Mouse (Mus musculus) olfactory bulb, adult 2 months (tissue): ENCODE results near the gene Mlxip. TPM values are rescaled to one million over a fixed set of nuclear protein-coding genes. Genes with fewer than 3 reads are reported as not detected.
A peak's percentile ranks its signal among the peaks of the same experiment; 100 is the strongest.

Experiments used
- H3K27ac ChIP-seq: fragments of 200-500 bp; 2 replicates; pipeline ENCODE4 v1.5.1; 2012; ENCODE audit warnings: low read depth, low read length; ENCODE audit not compliant: insufficient read depth
- H3K4me1 ChIP-seq: fragments of 200-500 bp; 2 replicates; pipeline ENCODE4 v1.6.1; 2012; ENCODE audit warnings: low read length; ENCODE audit not compliant: control insufficient read depth, insufficient read depth
- H3K4me3 ChIP-seq: fragments of 200-500 bp; 2 replicates; pipeline ENCODE4 v1.5.1; 2012; ENCODE audit warnings: mild to moderate bottlenecking, low read depth, low read length, moderate library complexity; ENCODE audit not compliant: insufficient read depth
- CTCF ChIP-seq: fragments of 200-500 bp; IDR thresholded peaks from 2 replicates; pipeline ENCODE4 v1.5.1; 2012; ENCODE audit warnings: low read depth, mild to moderate bottlenecking, low read length, moderate library complexity; ENCODE audit not compliant: insufficient read depth
- POLR2A ChIP-seq: fragments of 200-500 bp; IDR thresholded peaks from 2 replicates; pipeline ENCODE4 v1.6.1; 2012; ENCODE audit warnings: mild to moderate bottlenecking, low read depth, low read length, moderate library complexity; ENCODE audit not compliant: insufficient read depth
- WGBS: fragments of 180-500 bp; shearing (Covaris S2); methylation state at CpG from one replicate; pipeline ENCODE4 v1.1.7; 2018; 5-methylcytosine and 5-hydroxymethylcytosine counted together
- polyA plus RNA-seq: library from polyadenylated mRNA; stranded (reverse); fragments of >200 nt; gene quantifications from 2 replicates; pipeline ENCODE4 v1.2.4, GENCODE M21; 2012; ENCODE audit warnings: low replicate concordance; ENCODE audit not compliant: missing spikeins, insufficient read depth, insufficient read length

Mlxip gene
- polyA plus RNA-seq, 1 experiment = not detected

- TF ChIP-seq CTCF (no peak), POLR2A (no peak)
- no peak overlapping the region for H3K27ac ChIP-seq
- WGBS = 63% methylated on average over 2 of the region's 2 CpGs
- no peak overlapping the region for H3K4me3 ChIP-seq
- peaks cover 10% of the 10 kb centered on the region for H3K4me1 ChIP-seq
Observed at GRCm38 (mm10) chr5:123413866-123414363, 19.3 kb downstream of the Mlxip start.

- Histone ChIP-seq H3K27ac (no peak overlapping the region), H3K4me1 (peaks cover 10% of the 10 kb centered on the region), H3K4me3 (no peak overlapping the region)
- WGBS = 87% methylated on average over 3 of the region's 3 CpGs
- TF ChIP-seq POLR2A (no peak), CTCF (no peak)
Observed at GRCm38 (mm10) chr5:123416149-123416548, 21.6 kb downstream of the Mlxip start.

DNA sequence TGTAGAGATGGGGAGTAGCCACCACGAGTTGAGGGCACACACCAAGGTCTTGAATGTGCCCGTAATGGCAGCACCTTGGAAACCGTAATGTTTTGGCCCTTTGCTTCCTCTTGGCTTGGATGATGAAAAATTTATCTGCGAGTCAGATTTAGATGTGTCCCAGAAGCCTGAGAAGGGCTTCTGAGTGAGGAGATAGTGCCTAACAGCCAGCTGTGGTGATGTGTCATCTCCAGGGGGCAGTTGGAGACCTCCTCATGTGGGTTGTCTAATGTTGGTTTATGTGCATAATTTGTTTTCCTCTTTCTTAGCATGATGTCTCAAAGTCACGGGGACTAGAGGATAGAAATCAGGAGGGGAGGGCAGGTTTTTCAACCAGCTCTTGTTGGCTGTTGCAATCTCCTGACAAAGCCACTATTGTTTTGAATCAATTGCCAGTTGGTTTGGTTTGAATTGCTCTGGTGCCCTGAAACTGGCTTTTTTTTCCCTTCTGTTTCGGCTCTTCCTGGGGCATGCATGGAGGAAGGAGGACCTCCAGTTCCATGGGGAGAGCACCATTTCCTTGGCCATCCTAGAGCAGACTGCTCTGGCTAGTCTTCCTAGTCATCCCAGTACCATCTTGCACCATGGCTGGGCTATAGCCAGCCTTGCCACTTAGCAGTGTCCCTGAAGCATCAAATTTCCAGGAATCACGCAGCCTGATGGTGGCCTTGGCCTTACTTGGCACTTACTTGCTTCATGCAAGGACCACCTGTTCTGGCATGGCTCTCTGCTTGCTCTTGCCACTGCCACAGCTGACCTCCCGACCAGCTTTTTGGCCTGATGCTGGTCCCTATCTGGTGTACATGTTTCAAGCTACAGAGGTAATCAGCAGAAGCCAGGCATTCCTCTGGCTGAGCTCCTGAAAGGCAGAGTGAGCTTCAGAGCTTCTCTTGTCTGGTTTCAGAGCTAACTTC, 22.2 kb downstream of the Mlxip start:
- H3K27ac ChIP-seq = peak overlapping the region; percentile 27; the same call in 1 of the 2 replicates
- H3K4me1 ChIP-seq = peaks cover 10% of the 10 kb centered on the region
- no peak for TF ChIP-seq POLR2A
- 58% methylated on average over 8 of the region's 8 CpGs for WGBS
- H3K4me3 ChIP-seq = no peak overlapping the region

GRCm38 (mm10) chr5:123423885-123424284, 29.3 kb downstream of the Mlxip start:
- TF ChIP-seq CTCF (no peak), POLR2A (no peak)
- H3K27ac ChIP-seq = no peak overlapping the region
- no peaks in the 10 kb centered on the region for H3K4me1 ChIP-seq
- H3K4me3 ChIP-seq = no peak overlapping the region
- WGBS = 47% methylated on average over 2 of the region's 2 CpGs

GRCm38 (mm10) chr5:123427556-123427955, 33.0 kb downstream of the Mlxip start:
- H3K4me3 ChIP-seq = no peak overlapping the region
- TF ChIP-seq CTCF (no peak), POLR2A (no peak)
- WGBS = 97% methylated on average over 1 of the region's 1 CpGs

GRCm38 (mm10) chr5:123431524-123432304, 37.1 kb downstream of the Mlxip start:
- Histone ChIP-seq H3K4me3 (no peak overlapping the region), H3K27ac (no peak overlapping the region), H3K4me1 (peaks cover 6% of the 10 kb centered on the region)
- 61% methylated on average over 13 of the region's 13 CpGs for WGBS
- TF ChIP-seq CTCF (no peak), POLR2A (no peak)

More at GRCm38 (mm10) chr5:123427556-123427955, 33.0 kb downstream of the Mlxip start:
- H3K4me1 ChIP-seq = 0 out of 2 replicates have a peak, but pooled peaks cover 3% of the 10 kb centered on the region
- no peak overlapping the region for H3K27ac ChIP-seq

DNA sequence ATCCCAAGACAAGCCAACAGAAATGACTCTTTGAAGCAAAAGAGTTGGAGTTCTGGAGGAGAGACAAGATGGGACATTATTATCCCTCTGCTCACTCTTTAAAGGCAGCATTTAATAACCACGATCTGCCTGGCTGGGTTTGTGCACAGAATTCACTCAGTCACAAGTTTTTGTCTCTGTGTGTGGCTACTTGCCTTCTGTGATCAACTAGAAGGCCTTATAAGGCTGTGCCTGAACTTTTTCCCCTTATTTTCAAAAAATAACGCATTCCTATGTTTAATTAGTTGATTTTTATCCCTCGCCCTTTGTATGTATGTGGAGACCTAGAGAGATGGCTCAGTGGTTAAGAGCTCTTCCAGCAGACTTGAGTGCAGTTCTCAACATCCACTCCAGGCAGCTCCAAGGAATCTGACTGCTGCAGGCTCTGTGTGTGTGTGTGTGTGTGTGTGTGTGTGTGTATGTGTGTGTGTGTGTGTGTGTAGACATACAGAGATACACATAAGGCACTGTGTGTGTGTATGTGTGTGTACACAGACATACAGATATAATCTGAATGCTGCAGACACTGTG, 37.8 kb downstream of the Mlxip start:
- no peak overlapping the region for H3K4me3 ChIP-seq
- no peak overlapping the region for H3K27ac ChIP-seq
- no peak for TF ChIP-seq CTCF
- TF ChIP-seq POLR2A = no peak
- peaks cover 6% of the 10 kb centered on the region for H3K4me1 ChIP-seq
- WGBS = 55% methylated on average over 3 of the region's 3 CpGs

DNA sequence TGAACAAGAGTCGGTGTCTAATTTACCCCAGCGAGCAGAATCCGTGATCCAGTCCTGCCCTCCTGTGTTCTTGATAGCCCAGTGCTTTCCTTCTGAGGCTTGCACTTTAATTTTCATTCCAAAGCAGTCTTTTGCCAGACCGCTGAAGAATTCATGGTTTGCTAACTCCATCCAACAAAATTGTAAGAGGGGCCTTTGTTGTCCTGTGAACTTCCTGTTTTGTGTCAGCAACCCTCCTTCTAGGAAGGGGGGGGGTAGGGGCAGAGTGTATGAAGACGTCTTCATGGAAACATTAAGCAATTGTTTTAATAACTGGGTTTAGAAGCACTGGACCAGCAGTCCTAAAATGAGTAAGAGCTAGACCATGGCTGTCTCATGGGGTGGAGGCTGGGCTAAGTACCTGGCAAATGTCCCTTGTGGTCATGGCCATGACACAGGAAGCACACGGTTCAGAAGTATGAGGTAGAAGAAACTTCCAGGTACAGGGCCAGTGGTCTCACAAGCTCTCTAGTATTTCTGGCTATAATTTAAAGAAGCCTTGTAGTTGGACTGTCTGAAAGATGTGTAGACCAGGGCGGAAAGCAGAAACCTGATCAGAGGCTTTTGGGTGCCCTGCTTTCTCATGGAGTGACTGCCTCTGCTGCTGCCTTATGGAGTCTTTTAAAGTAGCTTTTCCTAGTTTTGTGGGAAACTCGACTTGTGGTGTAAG, 41.6 kb downstream of the Mlxip start:
- no peak overlapping the region for H3K4me3 ChIP-seq
- 24% methylated on average over 8 of the region's 8 CpGs for WGBS
- no peak overlapping the region for H3K27ac ChIP-seq
- peaks cover 8% of the 10 kb centered on the region for H3K4me1 ChIP-seq
- TF ChIP-seq CTCF (no peak), POLR2A (no peak)
